Mouse (Mus musculus) kidney, embryonic 14.5 days (tissue): ENCODE measurements around the gene Oser1. TPM values are rescaled to one million over a fixed set of nuclear protein-coding genes. Genes with fewer than 3 reads are reported as not detected.

Source experiments
- ATAC-seq: fragments of 200-750 bp; cut with Nextera tagmentation; 2 replicates; pipeline ENCODE4 v1.8.0; 2017; ENCODE audit warnings: moderate number of reproducible peaks, mild to moderate bottlenecking, moderate TSS enrichment, moderate library complexity; ENCODE audit not compliant: low FRiP score, low TSS enrichment
- H3K27ac ChIP-seq: fragments of 300-500 bp; sonication (generic); 2 replicates; pipeline ENCODE4 v1.5.1; 2014; ENCODE audit warnings: low read depth, mild to moderate bottlenecking, low read length, moderate library complexity, mixed read lengths
- H3K27me3 ChIP-seq: fragments of 300-500 bp; sonication (generic); 2 replicates; pipeline ENCODE4 v1.6.1; 2014; ENCODE audit warnings: mild to moderate bottlenecking, low read length; ENCODE audit not compliant: control insufficient read depth, insufficient read depth
- H3K36me3 ChIP-seq: fragments of 300-500 bp; sonication (generic); 2 replicates; pipeline ENCODE4 v1.6.1; 2014; ENCODE audit warnings: low read length, mixed read lengths; ENCODE audit not compliant: control insufficient read depth, insufficient read depth
- H3K4me1 ChIP-seq: fragments of 300-500 bp; sonication (generic); 2 replicates; pipeline ENCODE4 v1.6.1; 2014; ENCODE audit warnings: low read length, mixed read lengths; ENCODE audit not compliant: control insufficient read depth, insufficient read depth
- H3K4me2 ChIP-seq: fragments of 300-500 bp; sonication (generic); replicated peaks from 2 replicates; pipeline ENCODE4 v1.6.1; 2014; ENCODE audit warnings: low read depth, mild to moderate bottlenecking, low read length
- H3K4me3 ChIP-seq: fragments of 300-500 bp; sonication (generic); 2 replicates; pipeline ENCODE4 v1.5.1; 2014; ENCODE audit warnings: mild to moderate bottlenecking, low read length
- H3K9ac ChIP-seq: fragments of 300-500 bp; sonication (generic); 2 replicates; pipeline ENCODE4 v1.6.1; 2014; ENCODE audit warnings: low read depth, mild to moderate bottlenecking, low read length, moderate library complexity
- H3K9me3 ChIP-seq: fragments of 300-500 bp; sonication (generic); 2 replicates; pipeline ENCODE4 v1.6.1; 2016; ENCODE audit warnings: low read length; ENCODE audit not compliant: control insufficient read depth
- WGBS: fragments of 180-500 bp; shearing (Covaris S2); extraction: QIAGEN DNeasy Blood & Tissue Kit; methylation state at CpG from one replicate; pipeline ENCODE4 v1.1.7; 2014; 5-methylcytosine and 5-hydroxymethylcytosine counted together
- polyA plus RNA-seq: library from polyadenylated mRNA; unstranded; fragments of >200 nt; fragmentation: Nextera tagmentation; extraction: Ambion mirVana; gene quantifications from 2 replicates; pipeline ENCODE4 v1.2.1, GENCODE M21; 2014

Gene Oser1
- polyA plus RNA-seq, 1 experiment from 2014 or later: 93.3 TPM

DNA sequence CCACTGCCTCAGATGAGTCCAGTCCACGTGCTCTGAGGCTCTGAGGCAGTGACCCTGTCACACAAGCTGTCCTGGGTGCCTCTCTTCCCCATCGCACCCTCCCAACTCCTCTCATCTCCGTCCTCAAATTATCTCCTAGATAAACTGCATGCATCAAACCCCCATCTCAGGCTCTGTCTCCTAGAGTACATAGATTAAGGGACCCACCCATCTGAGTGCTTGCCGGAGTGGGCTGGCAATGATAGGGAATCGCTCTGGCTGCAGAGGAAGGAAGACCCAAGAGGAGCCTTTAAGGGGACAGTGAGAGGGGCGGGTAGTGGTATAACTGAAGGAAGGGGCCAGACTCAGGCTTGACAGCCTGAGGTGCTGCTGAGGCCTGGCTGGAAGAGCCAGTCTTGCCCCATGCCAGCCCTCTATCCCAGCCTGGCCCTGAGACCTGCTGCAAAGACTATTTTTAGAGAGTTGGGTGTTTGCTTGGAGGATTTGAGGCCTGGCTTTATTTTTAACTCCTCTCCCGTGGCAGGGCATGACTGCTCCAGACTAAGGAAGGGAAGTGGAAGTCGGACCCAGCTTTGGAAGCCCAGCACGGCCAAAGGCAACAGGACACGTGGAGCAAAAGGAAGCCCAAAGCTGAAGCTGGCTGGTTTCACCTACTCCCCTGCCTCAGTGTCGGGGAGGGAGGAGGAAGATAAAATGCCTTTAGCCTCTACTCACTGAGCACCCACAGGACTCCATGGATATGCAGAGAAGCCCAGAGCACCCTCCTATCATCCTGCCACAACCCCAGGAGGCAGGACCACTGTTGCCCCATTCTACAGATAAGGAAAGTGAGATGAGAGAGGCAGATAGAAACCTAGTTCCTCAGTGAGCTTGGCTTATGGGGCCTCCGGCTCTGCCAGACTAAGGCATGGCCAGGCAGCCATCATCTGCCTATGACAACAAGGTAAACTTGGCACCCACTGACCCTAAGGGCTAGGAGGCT is 61.3 kb downstream of the Oser1 start:
- no peak overlapping the region for H3K4me3 ChIP-seq
- no peak overlapping the region for H3K27ac ChIP-seq

DNA sequence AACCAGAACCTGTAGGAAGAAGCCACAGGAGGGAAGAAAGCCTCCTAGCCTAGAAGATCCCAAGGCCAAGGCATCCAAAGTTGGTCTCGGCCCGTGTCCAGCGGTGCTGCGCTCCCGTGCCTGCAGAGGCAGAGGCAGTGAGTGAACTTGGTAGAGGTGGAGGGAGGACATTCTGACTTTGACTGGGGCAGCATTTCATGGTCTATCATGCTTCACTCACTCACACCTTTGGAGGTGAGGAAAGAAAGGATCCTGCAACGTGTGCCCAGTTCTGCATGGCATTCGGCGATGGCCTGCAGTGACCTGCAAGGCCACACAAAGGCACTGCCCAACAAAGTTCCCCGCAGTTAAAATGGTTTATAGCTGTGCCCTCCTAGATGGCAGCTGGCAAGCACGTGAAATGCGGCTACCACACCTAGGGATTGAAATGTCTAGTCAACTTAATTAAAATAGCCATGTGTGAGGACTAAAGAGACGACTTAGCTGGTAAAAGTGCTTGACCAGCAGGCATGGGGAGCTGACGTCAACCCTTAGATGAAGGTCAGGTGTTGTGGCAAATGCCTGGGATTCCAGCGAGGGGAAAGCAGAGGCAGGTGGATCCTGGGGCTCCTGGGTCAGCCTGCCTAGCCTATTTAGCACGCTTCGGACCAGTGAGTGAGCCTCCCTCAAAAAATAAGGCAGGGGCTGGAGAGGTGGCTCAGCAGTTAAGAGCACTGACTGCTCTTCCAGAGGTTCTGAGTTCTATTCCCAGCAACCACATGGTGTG is 63.5 kb downstream of the Oser1 start:
- Histone ChIP-seq H3K4me3 (no peak overlapping the region), H3K27me3 (no peaks in the 10 kb centered on the region), H3K4me1 (no peaks in the 10 kb centered on the region), H3K36me3 (no peaks in the 10 kb centered on the region), H3K27ac (no peak overlapping the region), H3K9ac (no peak overlapping the region), H3K9me3 (no peaks in the 10 kb centered on the region), H3K4me2 (no peak overlapping the region)
- no peak for ATAC-seq
- 80% methylated on average over 16 of the region's 16 CpGs for WGBS

More for the DNA sequence above, 61.3 kb downstream of the Oser1 start:
- no peaks in the 10 kb centered on the region for H3K4me1 ChIP-seq
- H3K4me2 ChIP-seq: no peak overlapping the region
- no peaks in the 10 kb centered on the region for H3K36me3 ChIP-seq
- WGBS: 75% methylated on average over 12 of the region's 12 CpGs
- no peaks in the 10 kb centered on the region for H3K27me3 ChIP-seq
- no peaks in the 10 kb centered on the region for H3K9me3 ChIP-seq
- no peak overlapping the region for H3K9ac ChIP-seq
- ATAC-seq: no peak

- Histone ChIP-seq H3K4me3 (no peak overlapping the region), H3K4me2 (no peak overlapping the region), H3K4me1 (no peaks in the 10 kb centered on the region), H3K36me3 (no peaks in the 10 kb centered on the region), H3K27me3 (no peaks in the 10 kb centered on the region), H3K27ac (no peak overlapping the region), H3K9me3 (no peaks in the 10 kb centered on the region), H3K9ac (no peak overlapping the region)
- ATAC-seq: no peak
- 71% methylated on average over 2 of the region's 2 CpGs for WGBS
Observed at GRCm38 (mm10) chr2:163359253-163359652, 65.2 kb downstream of the Oser1 start.

GRCm38 (mm10) chr2:163358662-163359061 is 65.8 kb downstream of the Oser1 start:
- no peaks in the 10 kb centered on the region for H3K4me1 ChIP-seq
- H3K36me3 ChIP-seq: no peaks in the 10 kb centered on the region
- 55% methylated on average over 5 of the region's 5 CpGs for WGBS
- no peaks in the 10 kb centered on the region for H3K9me3 ChIP-seq
- no peak overlapping the region for H3K9ac ChIP-seq
- ATAC-seq: no peak
- no peak overlapping the region for H3K4me3 ChIP-seq
- no peak overlapping the region for H3K4me2 ChIP-seq
- H3K27me3 ChIP-seq: no peaks in the 10 kb centered on the region
- no peak overlapping the region for H3K27ac ChIP-seq

DNA sequence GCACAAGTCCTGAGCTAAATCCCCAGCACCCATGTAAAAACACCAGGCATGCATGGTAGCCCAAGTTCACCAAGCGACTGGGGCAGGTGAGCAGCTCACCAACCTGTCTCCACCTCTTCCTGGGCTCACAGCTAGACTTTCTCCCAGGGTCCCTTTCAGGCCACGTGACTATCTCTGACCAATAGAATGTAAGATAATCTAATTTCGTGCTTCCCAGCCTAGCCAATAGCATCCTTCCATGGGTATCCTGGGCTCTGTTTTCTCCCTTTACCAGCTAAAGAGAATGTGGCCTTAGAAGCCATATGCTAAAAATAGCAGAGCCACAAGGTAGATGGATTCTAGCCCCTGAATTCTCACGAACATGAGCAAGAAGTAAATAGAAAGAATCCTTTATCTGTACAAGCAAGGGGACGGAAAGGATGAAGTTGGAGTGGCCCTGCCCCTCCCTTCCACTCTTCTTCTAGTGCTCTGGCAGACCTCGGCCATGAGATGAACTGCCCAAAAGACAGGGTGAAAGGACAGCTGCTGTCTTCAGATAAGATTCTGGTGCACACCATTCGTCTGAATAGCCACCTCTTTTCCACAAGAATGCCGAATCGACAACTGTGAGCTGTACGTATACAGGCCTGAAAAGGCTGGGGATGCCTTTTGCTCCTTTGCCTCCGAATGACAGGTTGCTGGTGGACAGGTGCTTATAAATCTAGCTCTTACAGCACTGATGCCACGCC is 68.2 kb downstream of the Oser1 start:
- 82% methylated on average over 12 of the region's 12 CpGs for WGBS
- H3K27me3 ChIP-seq: no peaks in the 10 kb centered on the region
- ATAC-seq: no peak
- H3K4me2 ChIP-seq: no peak overlapping the region
- no peak overlapping the region for H3K4me3 ChIP-seq
- no peaks in the 10 kb centered on the region for H3K4me1 ChIP-seq
- H3K27ac ChIP-seq: no peak overlapping the region
- H3K9ac ChIP-seq: no peak overlapping the region
- H3K9me3 ChIP-seq: no peaks in the 10 kb centered on the region
- H3K36me3 ChIP-seq: no peaks in the 10 kb centered on the region

Other genes with a start within 250 kb of the Oser1 start
- 1.2 and 2.9 TPM in 2 replicates for gene Tox2, start 221.6 kb downstream of the Oser1 start, polyA plus RNA-seq
- gene Jph2, start 26.7 kb downstream of the Oser1 start, polyA plus RNA-seq: 1.0 and 1.6 TPM in 2 replicates
- 0.41 and 0.74 TPM in 2 replicates for gene Gdap1l1, start 13.8 kb upstream of the Oser1 start, polyA plus RNA-seq
- gene Fitm2, start 47.9 kb upstream of the Oser1 start, polyA plus RNA-seq: 5.0 and 9.3 TPM in 2 replicates
- gene R3hdml, start 67.6 kb upstream of the Oser1 start, polyA plus RNA-seq: 26.3 and 29.5 TPM in 2 replicates
- gene Hnf4a, start 82.1 kb upstream of the Oser1 start, polyA plus RNA-seq: 6.0 and 10.7 TPM in 2 replicates
- gene Ttpal, start 177.6 kb upstream of the Oser1 start, polyA plus RNA-seq: 16.0 and 40.3 TPM in 2 replicates
- gene Serinc3, start 220.4 kb upstream of the Oser1 start, polyA plus RNA-seq: 35.4 and 43.0 TPM in 2 replicates
- 187 and 203 TPM in 2 replicates for gene Pkig, start 233.7 kb upstream of the Oser1 start, polyA plus RNA-seq